Mouse (Mus musculus): ENCODE measurements around the gene Cdh23.

Gene Cdh23

DNA sequence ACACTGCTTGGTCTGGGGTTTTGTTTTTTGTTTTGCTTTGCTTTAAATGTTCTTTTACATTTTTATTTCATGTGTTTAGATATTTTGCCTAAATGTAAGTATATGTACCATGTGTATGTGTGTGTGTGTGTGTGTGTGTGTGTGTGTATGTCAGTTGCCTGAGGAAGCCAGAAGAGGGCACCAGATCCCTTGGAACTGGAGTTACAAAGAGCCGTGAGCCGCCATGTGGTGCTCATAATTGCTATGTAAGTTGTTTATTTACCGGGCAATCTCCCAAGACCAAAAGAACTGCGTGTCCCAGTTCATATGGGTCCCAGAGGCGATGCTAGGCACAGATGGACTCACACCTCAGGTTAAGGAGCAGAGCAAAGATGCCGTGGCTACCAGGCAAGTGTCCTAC lies 214.9 kb downstream of the Cdh23 start:
- DNase-seq (ENCODE audit: low spot score): no peak

- DNase-seq (ENCODE audit: low spot score): no peak
These were observed 221.7 kb downstream of the Cdh23 start for GRCm38 (mm10) chr10:60474549-60474948.

DNA sequence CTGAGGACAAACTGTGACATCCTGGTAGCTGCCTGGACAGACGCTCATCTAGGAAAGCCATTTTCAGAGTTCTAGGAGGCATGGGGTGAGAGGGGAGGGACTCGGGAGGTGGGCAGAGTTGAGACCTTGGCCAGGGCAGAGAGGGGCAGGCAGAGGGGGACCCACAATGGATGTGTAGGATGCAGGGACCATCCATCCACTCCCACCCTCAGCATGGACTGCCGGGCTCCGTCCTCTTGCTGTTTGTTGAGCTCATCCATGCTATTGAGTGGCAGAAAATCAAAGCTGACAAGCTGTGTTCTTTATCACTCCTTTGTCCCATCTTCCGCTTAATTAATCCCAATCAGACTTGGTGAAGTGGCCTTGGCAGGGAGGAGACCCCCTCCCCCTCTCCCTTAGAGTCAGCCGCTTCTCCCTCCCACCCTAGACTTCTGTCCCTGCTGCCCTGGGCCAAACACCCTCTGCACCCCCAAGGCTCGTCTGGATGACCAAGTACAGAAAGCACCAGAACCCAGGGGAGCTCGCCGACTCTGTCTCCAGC lies 222.4 kb downstream of the Cdh23 start:
- no peak for DNase-seq (ENCODE audit: low spot score)

DNA sequence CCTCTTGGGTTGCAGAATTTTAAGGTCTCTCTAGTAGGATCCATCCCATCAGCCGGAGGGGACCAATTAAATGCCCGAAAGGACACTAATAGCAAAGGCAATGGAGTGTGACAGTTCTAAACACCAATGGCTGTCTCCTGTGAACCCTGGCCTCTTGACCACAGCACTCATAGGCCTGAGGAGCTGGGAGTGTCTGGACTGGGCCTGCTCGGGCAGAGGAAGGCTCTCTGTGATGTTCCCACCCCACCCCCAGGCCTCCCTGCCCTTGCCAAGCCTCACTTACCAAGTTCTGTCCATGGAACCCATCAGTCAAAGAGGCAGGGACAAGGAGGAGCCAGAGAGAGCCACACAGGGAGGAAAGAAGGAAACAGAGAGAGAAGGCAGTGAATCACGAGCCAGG lies 228.5 kb downstream of the Cdh23 start:
- no peak for DNase-seq (ENCODE audit: low spot score)

DNA sequence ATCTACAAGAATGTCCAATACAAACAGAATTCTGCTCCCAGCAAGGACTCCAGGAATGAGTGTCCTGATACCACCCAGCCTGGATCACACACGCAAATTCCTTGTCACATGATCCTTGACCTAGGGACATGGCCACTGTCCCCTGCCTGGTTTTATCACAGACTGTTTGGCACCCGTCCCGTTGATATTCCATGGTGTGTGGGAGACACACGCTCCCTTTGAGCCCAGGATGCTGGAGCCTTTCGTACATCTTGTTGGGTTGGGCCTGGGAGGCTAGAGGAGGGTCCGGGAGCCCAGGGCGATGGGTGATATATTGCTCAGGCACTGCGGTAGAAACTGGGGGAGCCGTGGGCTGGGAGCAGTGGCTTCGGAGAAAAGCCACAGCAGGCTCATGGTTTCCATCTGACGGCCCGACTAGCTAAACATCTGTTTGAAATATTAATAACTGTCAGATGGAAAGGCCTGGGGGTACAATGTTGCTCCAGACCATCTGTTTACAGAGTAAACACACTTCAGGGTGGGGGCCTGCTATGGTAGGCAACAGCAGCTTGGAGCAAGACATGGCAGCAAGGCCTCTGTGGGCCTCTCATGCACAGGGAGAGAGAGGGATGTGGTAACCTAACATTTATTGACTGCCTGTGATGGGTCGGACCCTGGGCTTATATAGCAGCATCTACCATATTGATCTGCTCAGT lies 232.2 kb downstream of the Cdh23 start:
- DNase-seq (ENCODE audit: low spot score): no peak

DNA sequence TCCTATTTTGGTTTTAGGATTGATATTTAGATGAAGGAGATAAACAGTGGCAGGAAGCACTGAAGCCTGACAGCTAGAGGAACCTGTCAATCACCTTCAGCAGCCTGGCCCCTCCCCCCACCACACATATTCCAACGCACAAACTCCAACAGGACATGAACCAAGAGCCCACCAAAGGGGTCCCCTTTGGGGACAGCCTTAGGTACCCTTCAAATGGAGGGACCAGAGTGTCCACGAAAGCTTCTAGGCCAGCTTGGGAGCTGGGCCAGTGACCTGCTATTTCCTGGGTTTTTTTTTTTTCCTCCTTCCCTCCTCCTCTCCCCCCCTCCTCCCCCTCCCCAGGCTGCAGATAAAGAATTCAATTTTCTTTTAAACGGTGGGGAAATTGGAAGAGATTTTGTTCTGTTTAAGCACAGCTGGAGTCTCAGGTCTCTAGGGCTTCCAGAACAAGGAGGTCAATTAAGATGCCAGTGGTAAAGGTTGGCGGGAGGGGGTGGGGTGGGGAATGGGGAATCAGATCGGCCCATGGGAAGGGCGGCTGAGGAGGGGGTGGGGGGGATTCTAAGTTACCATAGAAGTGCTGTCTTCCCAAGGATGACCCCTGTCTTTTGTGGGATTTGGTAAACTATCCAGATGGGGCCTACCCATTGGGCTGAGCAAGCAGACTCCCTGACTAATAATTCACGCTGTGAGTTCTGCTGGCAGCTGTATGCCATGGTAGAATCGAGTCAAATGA lies 239.5 kb downstream of the Cdh23 start:
- DNase-seq (ENCODE audit: low spot score): no peak

DNA sequence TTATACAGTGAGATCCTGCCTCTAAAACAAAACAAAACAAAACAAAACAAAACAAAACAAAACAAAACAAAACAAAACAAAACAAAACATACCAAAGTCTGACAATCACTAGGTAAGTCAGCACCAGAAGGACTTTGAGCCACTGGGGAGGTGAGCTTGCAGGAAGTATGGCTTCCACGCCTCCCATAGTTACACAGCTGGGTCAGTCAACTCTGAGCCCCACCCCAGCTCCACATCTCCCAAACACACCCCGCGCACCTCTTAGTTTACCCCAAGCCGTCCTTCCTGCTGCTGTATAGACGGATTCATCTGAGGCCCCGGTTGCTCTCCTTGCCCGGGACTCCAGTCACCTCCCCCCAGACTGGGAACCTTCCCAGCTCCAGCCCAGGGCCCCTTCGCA lies 241.1 kb downstream of the Cdh23 start:
- DNase-seq (ENCODE audit: low spot score): no peak

- DNase-seq (ENCODE audit: low spot score): no peak
These were observed 249.1 kb downstream of the Cdh23 start for GRCm38 (mm10) chr10:60447186-60447585.

GRCm38 (mm10) chr10:60445031-60445593 lies 251.2 kb downstream of the Cdh23 start:
- peak; percentile 68 for DNase-seq (ENCODE audit: low spot score)

DNA sequence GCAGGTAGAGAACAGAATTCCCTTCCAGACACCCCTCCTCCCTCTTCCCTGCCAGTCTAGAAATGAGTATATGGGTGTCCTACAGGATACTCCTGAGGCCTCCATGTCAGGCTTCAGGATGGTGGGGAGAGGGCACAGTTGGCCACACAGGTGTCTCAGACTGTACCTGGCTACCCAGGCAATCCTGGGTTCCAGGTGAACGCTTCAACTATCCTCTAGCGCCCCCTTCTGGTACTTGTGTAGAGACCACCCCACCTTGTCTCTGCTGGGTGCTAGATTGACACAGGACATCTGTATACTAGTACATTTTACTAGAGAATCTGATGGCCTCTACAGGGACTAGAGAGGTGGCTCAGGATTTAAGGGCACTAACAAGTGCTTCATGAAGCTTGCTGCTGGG lies 253.2 kb downstream of the Cdh23 start:
- no peak for DNase-seq (ENCODE audit: low spot score)

- DNase-seq (ENCODE audit: low spot score): no peak
These were observed 254.0 kb downstream of the Cdh23 start for GRCm38 (mm10) chr10:60442321-60442720.

GRCm38 (mm10) chr10:60432679-60433078 lies 263.6 kb downstream of the Cdh23 start:
- DNase-seq (ENCODE audit: low spot score): no peak

DNA sequence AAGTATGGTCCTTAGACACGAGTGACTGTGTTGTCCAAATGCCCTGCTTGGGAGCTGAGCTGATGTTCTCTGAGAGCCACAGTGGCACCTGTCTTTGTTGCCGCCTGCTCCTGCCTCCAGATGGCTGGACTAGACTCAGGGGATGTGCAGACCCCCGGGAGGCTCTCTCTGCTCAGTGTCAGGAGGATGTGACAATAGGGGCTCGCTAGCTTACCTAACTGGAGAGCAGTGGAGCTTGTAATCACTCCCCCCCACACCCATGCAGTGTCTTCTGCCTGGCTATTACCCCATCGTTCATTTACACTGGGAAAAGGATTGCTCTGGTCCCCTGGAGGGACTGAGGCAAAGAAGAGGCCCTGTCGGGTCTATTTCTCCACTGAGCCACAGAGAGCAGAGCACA lies 265.7 kb downstream of the Cdh23 start:
- no peak for DNase-seq (ENCODE audit: low spot score)

DNA sequence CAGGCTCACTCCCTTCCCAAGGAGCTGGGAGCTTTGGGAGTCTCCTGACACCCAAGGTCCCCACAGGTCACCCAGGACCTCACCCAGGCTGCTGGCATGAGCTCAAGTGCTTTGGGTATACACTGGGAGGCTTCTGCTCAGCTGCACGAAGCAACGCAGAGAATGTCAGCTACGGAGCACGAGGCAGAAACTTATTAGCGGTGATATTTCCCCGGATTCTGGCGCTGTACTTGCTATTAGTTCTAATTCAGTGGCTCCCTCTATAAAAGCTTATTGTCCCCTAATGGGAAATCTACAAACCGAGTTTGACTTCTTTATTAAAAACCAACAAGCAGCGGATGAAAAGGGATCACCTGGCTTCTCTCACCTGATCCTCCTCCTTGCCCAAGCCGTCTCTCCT lies 266.3 kb downstream of the Cdh23 start:
- no peak for DNase-seq (ENCODE audit: low spot score)

DNA sequence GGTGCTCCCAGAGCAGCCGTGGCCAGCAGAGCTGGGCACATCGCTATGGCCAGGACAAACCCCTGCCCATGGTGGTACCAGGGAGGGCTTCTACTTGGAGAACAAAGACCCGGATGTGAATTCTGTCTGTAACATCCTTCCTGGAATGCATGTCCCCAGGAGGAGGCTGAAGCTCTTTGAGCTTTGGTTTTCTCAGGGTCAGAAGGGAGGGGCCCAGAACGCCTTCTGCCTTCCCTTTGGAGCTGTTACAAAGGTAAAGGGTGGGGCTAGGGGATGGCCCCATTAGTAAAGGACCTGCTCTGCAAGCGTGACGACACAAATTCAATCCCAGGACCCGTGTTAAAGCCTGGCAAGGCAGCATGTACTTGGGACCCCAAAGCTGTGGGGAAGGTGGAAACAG lies 273.5 kb downstream of the Cdh23 start:
- no peak for DNase-seq (ENCODE audit: low spot score)

DNA sequence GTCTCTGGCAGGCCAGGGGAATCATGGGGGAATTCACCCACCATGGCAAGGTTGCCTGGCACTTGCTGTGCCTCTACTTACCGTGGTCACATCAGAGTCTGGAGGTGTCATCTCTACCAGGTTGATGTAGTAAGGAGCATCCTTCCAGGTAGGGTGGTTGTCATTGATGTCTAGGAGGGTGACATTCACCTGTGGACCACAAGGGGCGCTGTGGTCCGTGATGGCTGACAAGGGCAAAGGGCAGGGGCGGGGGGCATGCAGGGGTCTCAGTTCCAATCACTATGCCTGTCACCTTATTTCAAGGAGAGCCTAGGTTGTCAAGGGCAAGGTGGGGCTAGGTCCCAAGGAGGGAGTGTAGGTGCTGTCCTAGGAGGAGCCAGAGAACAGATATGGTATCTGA lies 276.7 kb downstream of the Cdh23 start:
- no peak for DNase-seq (ENCODE audit: low spot score)

DNA sequence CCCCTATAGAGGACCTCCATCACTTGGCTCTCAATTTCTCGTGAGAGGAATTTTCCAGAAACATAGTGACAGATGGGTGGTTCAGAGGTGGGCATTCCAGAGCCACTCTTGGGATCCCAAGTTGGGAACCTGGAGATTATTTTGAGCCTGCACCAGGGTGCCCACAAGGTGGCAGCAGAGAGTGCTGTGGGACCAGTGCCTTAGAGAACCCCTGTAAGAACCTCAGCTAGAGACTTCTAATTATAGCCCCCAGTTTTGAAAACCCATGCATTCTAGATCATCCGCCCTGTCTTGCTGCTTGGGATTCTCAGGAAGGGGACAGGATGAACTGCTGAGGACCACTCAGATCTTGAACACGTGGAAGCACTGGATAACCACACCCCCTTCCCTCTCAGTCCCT lies 278.2 kb downstream of the Cdh23 start:
- DNase-seq (ENCODE audit: low spot score): peak; percentile 9

GRCm38 (mm10) chr10:60417041-60417440 lies 279.2 kb downstream of the Cdh23 start:
- DNase-seq (ENCODE audit: low spot score): no peak

- no peak for DNase-seq (ENCODE audit: low spot score)
These were observed 282.5 kb downstream of the Cdh23 start for GRCm38 (mm10) chr10:60413756-60414155.

DNA sequence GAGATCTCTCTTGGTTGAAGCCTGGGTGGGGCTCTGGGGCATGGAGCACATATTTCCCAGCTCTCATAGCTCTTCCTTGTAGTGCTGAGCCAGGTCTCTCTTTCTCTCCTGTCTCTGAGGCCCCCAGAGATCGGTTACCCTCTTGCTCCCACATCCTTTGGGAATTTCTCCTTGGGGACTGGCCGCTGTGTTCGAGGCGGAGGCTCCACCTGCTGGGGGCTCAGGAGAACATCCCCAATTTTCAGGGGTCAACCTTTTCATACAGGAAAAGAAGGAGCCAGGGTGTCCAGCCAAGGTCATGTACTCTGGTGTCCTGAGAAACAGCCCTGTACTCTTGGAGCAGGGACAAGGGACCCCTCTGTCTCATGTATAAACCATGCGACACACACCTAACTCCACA lies 284.5 kb downstream of the Cdh23 start:
- no peak for DNase-seq (ENCODE audit: low spot score)

DNA sequence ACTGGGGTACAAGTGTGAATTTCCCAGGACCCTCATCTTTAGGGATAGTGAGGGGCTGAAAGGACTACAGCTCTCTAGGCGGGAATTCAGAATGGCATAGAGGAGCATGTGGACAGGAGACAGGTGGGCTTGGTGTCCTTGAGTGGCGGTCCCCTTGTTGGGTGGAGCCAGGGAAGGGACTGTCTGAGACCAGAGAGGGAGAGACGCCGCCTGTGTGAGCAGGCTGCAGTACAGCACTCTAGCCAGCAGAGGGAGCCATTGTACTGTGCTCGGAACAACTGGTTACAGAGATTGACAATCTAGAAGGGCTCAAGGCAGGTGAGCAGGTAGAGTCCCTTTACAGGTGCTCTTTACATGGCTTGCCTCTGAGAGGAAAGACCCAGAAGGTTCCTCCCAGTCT lies 288.5 kb downstream of the Cdh23 start:
- peak; percentile 13 for DNase-seq (ENCODE audit: low spot score)

GRCm38 (mm10) chr10:60405460-60406177 lies 290.7 kb downstream of the Cdh23 start:
- no peak for DNase-seq (ENCODE audit: low spot score)

Measured in yolk sac, embryonic 10.5 days (tissue).